In genomic region chr3:100712140-100712539, GRCm38 (mm10) we compare ENCODE assay signal across 17 mouse cellular contexts. TPM values are rescaled to one million over a fixed set of nuclear protein-coding genes. Genes with fewer than 3 reads are reported as not detected.
DNase-seq lines count a peak whose midpoint lies in the region; ATAC-seq lines count a peak whose summit lies in the region.
"Had no signal": no experiment of that assay in that cellular context is flagged by ENCODE, and none has a peak within 500 bp of the region (broad histone marks: within the 10 kb centered on the region; RNA-seq: fewer than 3 reads in every experiment).

No protein-coding gene starts in this region.

- no peak overlapping the region for H3K4me3 ChIP-seq in embryonic facial prominence, embryonic 10.5 days
- H3K4me3 ChIP-seq: forebrain, embryonic 13.5 days; intestine, embryonic 15.5 days; kidney, embryonic 15.5 days; midbrain, embryonic 13.5 days had no signal

- H3K36me3 ChIP-seq in embryonic facial prominence, embryonic 10.5 days (replicated peaks) = no peaks in the 10 kb centered on the region
- H3K36me3 ChIP-seq: intestine, embryonic 15.5 days; kidney, embryonic 15.5 days; midbrain, embryonic 13.5 days had no signal

- 73% methylated on average over 7 of the region's 7 CpGs for WGBS in embryonic facial prominence, embryonic 10.5 days

- no peaks in the 10 kb centered on the region for H3K27me3 ChIP-seq in embryonic facial prominence, embryonic 10.5 days (replicated peaks; ENCODE audit: low read depth, poor library complexity, severe bottlenecking)
- H3K27me3 ChIP-seq: forebrain, embryonic 13.5 days; intestine, embryonic 15.5 days; kidney, embryonic 15.5 days; midbrain, embryonic 13.5 days had no signal

- ATAC-seq in neutrophil, adult 5-6 weeks (ENCODE audit: extremely low read depth, insufficient number of reproducible peaks, low FRiP score, poor library complexity, severe bottlenecking) = peak; percentile 63
- ATAC-seq: forebrain, embryonic 13.5 days; intestine, embryonic 15.5 days had no signal

- peak; percentile 33 for DNase-seq in embryo, embryonic 10.5 days (ENCODE audit: low spot score)
- no peak for DNase-seq in embryo, embryonic 11 days
- peak; percentile 35 for DNase-seq in lung, postnatal 36 days
- no peak for DNase-seq in lung, postnatal 25 days (ENCODE audit: low spot score)
- no peak for DNase-seq in embryonic facial prominence, embryonic 10.5 days (ENCODE audit: low spot score)
- DNase-seq in testis, postnatal 10 days (ENCODE audit: low spot score) = no peak
- DNase-seq in cerebellum, postnatal 25 days = no peak
- DNase-seq: adrenal gland, postnatal 10 days; cerebellum, adult 2 months; layer of hippocampus, postnatal 36 days; thymus, adult 18-20 months had no signal

- 0 out of 2 replicates have a peak overlapping the region, but pooled peaks have one; percentile 20 for H3K27ac ChIP-seq in embryonic facial prominence, embryonic 10.5 days (replicated peaks)
- H3K27ac ChIP-seq: forebrain, embryonic 13.5 days; intestine, embryonic 15.5 days; kidney, embryonic 15.5 days; macrophage; midbrain, embryonic 13.5 days had no signal

- no peaks in the 10 kb centered on the region for H3K9me3 ChIP-seq in embryonic facial prominence, embryonic 10.5 days
- H3K9me3 ChIP-seq: forebrain, embryonic 13.5 days; intestine, embryonic 15.5 days; kidney, embryonic 15.5 days; midbrain, embryonic 13.5 days had no signal

- H3K4me1 ChIP-seq in embryonic facial prominence, embryonic 10.5 days = peaks cover 27% of the 10 kb centered on the region
- H3K4me1 ChIP-seq: forebrain, embryonic 13.5 days; midbrain, embryonic 13.5 days had no signal

RNA-seq across cellular contexts. Expression of gene Man1a2, which starts 26.8 kb away (rescaled TPM):
- 57.8 and 65.6 TPM in 2 replicates for polyA plus RNA-seq in embryonic facial prominence, embryonic 10.5 days (2016; fragmentation: Nextera tagmentation; extraction: Ambion mirVana)
- total RNA-seq in neutrophil, adult 5-6 weeks (2017) = 94.5 and 97.1 TPM in 2 replicates

Comparison
In these comparisons a context has a peak if more than half of its experiments do, and no peak if none do; other contexts are left out.
1. DNase-seq: peak in embryo, embryonic 10.5 days (single experiment) and lung, postnatal 36 days (single experiment); none in embryo, embryonic 11 days (single experiment), lung, postnatal 25 days (single experiment), embryonic facial prominence, embryonic 10.5 days (single experiment), testis, postnatal 10 days (single experiment) and cerebellum, postnatal 25 days (0 of 2).